Mouse (Mus musculus) forelimb bud, embryonic 11.5 days (tissue): ENCODE measurements at regions not wholly inside any gene's neighbourhood (a gene's known extent, or its start where the extent isn't known, plus 50 kb on each side); places are given as distances from the start of the nearest gene placed in this dataset.

ENCODE experiments used
- DNase-seq: peaks from one replicate; pipeline ENCODE4 v3.0.0-alpha.2; 2012; ENCODE audit warnings: low read depth, low spot score

DNA sequence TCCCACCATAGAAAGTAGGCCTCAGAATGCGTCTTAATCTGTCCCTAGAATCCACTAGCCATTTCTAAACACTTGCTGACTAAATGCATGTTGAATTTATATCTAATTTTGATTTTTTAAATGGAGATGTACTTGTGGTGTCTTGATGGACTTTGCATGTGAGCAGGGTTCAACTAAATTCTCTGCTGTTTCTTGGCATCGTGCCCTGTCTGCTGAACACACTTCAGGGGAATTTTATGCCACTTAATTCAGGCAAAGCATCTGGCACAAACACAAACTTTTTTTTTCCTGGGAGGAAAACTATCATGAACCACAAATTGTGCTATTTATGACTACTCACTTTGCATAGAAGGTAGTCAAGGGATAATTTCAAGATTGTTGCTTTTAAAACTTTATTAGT is 87.7 kb downstream of the Stc2 start:
- DNase-seq: no peak

DNA sequence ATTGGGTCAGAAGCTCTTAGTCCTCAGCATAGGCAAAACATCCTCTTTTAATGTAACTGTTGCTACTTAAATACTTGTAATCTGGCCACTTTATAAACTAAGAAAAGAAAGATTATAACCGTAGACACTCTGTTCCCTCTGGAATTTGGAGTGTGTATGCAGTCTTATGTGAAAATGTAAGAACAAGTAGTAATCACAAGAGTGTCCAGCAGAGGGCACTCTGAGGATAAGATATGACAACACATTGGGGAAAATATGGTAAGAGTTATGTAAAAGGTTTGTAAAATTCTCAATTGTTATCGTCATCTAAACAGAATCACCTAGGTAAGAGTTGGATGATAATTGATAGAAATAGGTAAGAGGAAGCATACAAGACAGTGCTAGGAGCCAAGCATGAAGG is 66.2 kb upstream of the Gm17332 start:
- peak; percentile 77 for DNase-seq
